Mouse (Mus musculus): ENCODE data around the gene Ceacam19. TPM values are rescaled to one million over a fixed set of nuclear protein-coding genes. Genes with fewer than 3 reads are reported as not detected.
"Not testable (repeated sequence)": the region's sequence is repeated elsewhere in the genome, so short reads cannot be mapped to it uniquely, and the experiment has no call there.

The Ceacam19 gene
- not detected for total RNA-seq (2022)

GRCm38 (mm10) chr7:19887849-19888248 lies at the start of gene Ceacam19:
TSS of gene Ceacam19 (minus strand) at chr7:19887965.
- no peak for DNase-seq (ENCODE audit: low spot score in 2 of 2)

GRCm38 (mm10) chr7:19937229-19937821 lies 49.6 kb upstream of the Ceacam19 start:
- DNase-seq (ENCODE audit: low spot score in 2 of 2): no peak

GRCm38 (mm10) chr7:19935961-19936360 lies 48.2 kb upstream of the Ceacam19 start:
- DNase-seq (ENCODE audit: low spot score in 2 of 2): no peak

- DNase-seq (ENCODE audit: low spot score in 2 of 2): no peak
These were observed 47.5 kb upstream of the Ceacam19 start for GRCm38 (mm10) chr7:19935171-19935751.

GRCm38 (mm10) chr7:19932877-19933809 lies 45.4 kb upstream of the Ceacam19 start:
- peak; percentile 50 to 61 for DNase-seq (ENCODE audit: low spot score in 2 of 2)

- DNase-seq (ENCODE audit: low spot score in 2 of 2): no peak
These were observed 44.5 kb upstream of the Ceacam19 start for GRCm38 (mm10) chr7:19932133-19932876.

GRCm38 (mm10) chr7:19930481-19930880 lies 42.7 kb upstream of the Ceacam19 start:
- not testable (repeated sequence) for DNase-seq (ENCODE audit: low spot score in 2 of 2)

- DNase-seq (ENCODE audit: low spot score in 2 of 2): no peak
These were observed 40.7 kb upstream of the Ceacam19 start for GRCm38 (mm10) chr7:19928486-19928885.

GRCm38 (mm10) chr7:19926849-19927480 lies 39.2 kb upstream of the Ceacam19 start:
- no peak for DNase-seq (ENCODE audit: low spot score in 2 of 2)

- no peak for DNase-seq (ENCODE audit: low spot score in 2 of 2)
These were observed 37.6 kb upstream of the Ceacam19 start for GRCm38 (mm10) chr7:19925376-19925775.

- DNase-seq (ENCODE audit: low spot score in 2 of 2): no peak
These were observed 36.0 kb upstream of the Ceacam19 start for GRCm38 (mm10) chr7:19923797-19924196.

GRCm38 (mm10) chr7:19923354-19923753 lies 35.6 kb upstream of the Ceacam19 start:
- no peak for DNase-seq (ENCODE audit: low spot score in 2 of 2)

GRCm38 (mm10) chr7:19920506-19921261 lies 32.9 kb upstream of the Ceacam19 start, which contains the start of gene Pvr:
TSS of gene Pvr (minus strand) at chr7:19921160.
- DNase-seq (ENCODE audit: low spot score in 2 of 2): peak; percentile 50 to 54

- DNase-seq (ENCODE audit: low spot score in 2 of 2): no peak
These were observed 32.4 kb upstream of the Ceacam19 start for GRCm38 (mm10) chr7:19920166-19920505.

GRCm38 (mm10) chr7:19914558-19914957 lies 26.8 kb upstream of the Ceacam19 start:
- no peak for DNase-seq (ENCODE audit: low spot score in 2 of 2)

- DNase-seq (ENCODE audit: low spot score in 2 of 2): no peak
These were observed 24.1 kb upstream of the Ceacam19 start for GRCm38 (mm10) chr7:19911695-19912524.

GRCm38 (mm10) chr7:19911292-19911658 lies 23.5 kb upstream of the Ceacam19 start:
- DNase-seq (ENCODE audit: low spot score in 2 of 2): no peak

GRCm38 (mm10) chr7:19910421-19911291 lies 22.9 kb upstream of the Ceacam19 start:
- DNase-seq (ENCODE audit: low spot score in 2 of 2): peak; percentile 64 to 73

Measured in gastrocnemius, adult 8-10 months (tissue).